Mouse (Mus musculus) limb, embryonic 14.5 days (tissue): ENCODE measurements around the gene Lrrfip2. TPM values are rescaled to one million over a fixed set of nuclear protein-coding genes. Genes with fewer than 3 reads are reported as not detected.

Experiments used
- ATAC-seq: fragments of 200-750 bp; cut with Nextera tagmentation; 2 replicates; pipeline ENCODE4 v1.8.0; 2017; ENCODE audit warnings: low read depth, moderate number of reproducible peaks, moderate TSS enrichment; ENCODE audit not compliant: low FRiP score
- DNase-seq: peaks from one replicate; pipeline ENCODE4 v3.0.0-alpha.2; 2015; ENCODE audit warnings: low spot score
- H3K27ac ChIP-seq: fragments of 300-500 bp; sonication (generic); replicated peaks from 2 replicates; pipeline ENCODE4 v1.5.1; 2014; ENCODE audit warnings: low read depth, mild to moderate bottlenecking, low read length, moderate library complexity, mixed read lengths
- H3K27me3 ChIP-seq: fragments of 300-500 bp; sonication (generic); 2 replicates; pipeline ENCODE4 v1.6.1; 2014; ENCODE audit warnings: low read length, mixed read lengths; ENCODE audit not compliant: control insufficient read depth, insufficient read depth
- H3K36me3 ChIP-seq: fragments of 300-500 bp; sonication (generic); 2 replicates; pipeline ENCODE4 v1.6.1; 2014; ENCODE audit warnings: mild to moderate bottlenecking, low read length, moderate library complexity, mixed read lengths; ENCODE audit not compliant: control insufficient read depth, insufficient read depth
- H3K4me1 ChIP-seq: fragments of 300-500 bp; sonication (generic); 2 replicates; pipeline ENCODE4 v1.6.1; 2014; ENCODE audit warnings: antibody characterized with exemption, low read length, mixed read lengths; ENCODE audit not compliant: control insufficient read depth, insufficient read depth
- H3K4me2 ChIP-seq: fragments of 300-500 bp; sonication (generic); replicated peaks from 2 replicates; pipeline ENCODE4 v1.6.1; 2014; ENCODE audit warnings: low read depth, mild to moderate bottlenecking, low read length, moderate library complexity; ENCODE audit not compliant: severe bottlenecking
- H3K4me3 ChIP-seq: fragments of 300-500 bp; sonication (generic); replicated peaks from 2 replicates; pipeline ENCODE4 v1.5.1; 2014; ENCODE audit warnings: low read length
- H3K9ac ChIP-seq: fragments of 300-500 bp; sonication (generic); 2 replicates; pipeline ENCODE4 v1.6.1; 2014; ENCODE audit warnings: mild to moderate bottlenecking, low read depth, low read length, moderate library complexity; ENCODE audit not compliant: severe bottlenecking
- H3K9me3 ChIP-seq: fragments of 300-500 bp; sonication (generic); 2 replicates; pipeline ENCODE4 v1.6.1; 2016; ENCODE audit warnings: low read length; ENCODE audit not compliant: control insufficient read depth
- POLR2A ChIP-seq: fragments of 200-500 bp; IDR thresholded peaks from 2 replicates; pipeline ENCODE4 v1.8.0; 2012; ENCODE audit warnings: inconsistent platforms, mild to moderate bottlenecking, moderate library complexity, borderline replicate concordance; ENCODE audit not compliant: insufficient read depth, insufficient read length; ENCODE audit errors: extremely low read depth
- WGBS: fragments of 180-500 bp; shearing (Covaris S2); extraction: QIAGEN DNeasy Blood & Tissue Kit; methylation state at CpG from one replicate; pipeline ENCODE4 v1.1.7; 2014; 5-methylcytosine and 5-hydroxymethylcytosine counted together
- polyA plus RNA-seq, 2 experiments: library from polyadenylated mRNA; depleted of rRNA in 1 of 2; stranded (reverse) in 1 of 2; unstranded in 1 of 2; fragments of >200 nt; fragmentation: Nextera tagmentation in 1 of 2; extraction: Ambion mirVana in 1 of 2; gene quantifications; 2 replicates each; pipeline versions ENCODE4 v1.2.1 to v1.2.3; 2012 to 2014

The Lrrfip2 gene
- polyA plus RNA-seq, 2 experiments, result 36.6 to 37.4 TPM

GRCm38 (mm10) chr9:111159562-111159961 lies 42.2 kb downstream of the Lrrfip2 start:
- 88% methylated on average over 1 of the region's 1 CpGs for WGBS
- Histone ChIP-seq H3K27ac (no peak overlapping the region), H3K9me3 (no peaks in the 10 kb centered on the region), H3K4me2 (no peak overlapping the region), H3K4me1 (no peaks in the 10 kb centered on the region), H3K9ac (no peak overlapping the region), H3K36me3 (peaks cover 8% of the 10 kb centered on the region; the same call in 1 of the 2 replicates), H3K27me3 (no peaks in the 10 kb centered on the region), H3K4me3 (no peak overlapping the region)
- no peak for TF ChIP-seq POLR2A
- no peak for ATAC-seq
- no peak for DNase-seq

- TF ChIP-seq POLR2A, result no peak
- no peak for DNase-seq
- Histone ChIP-seq H3K36me3 (peaks cover 8% of the 10 kb centered on the region; the same call in 1 of the 2 replicates), H3K4me2 (no peak overlapping the region), H3K4me3 (no peak overlapping the region), H3K27me3 (no peaks in the 10 kb centered on the region), H3K4me1 (no peaks in the 10 kb centered on the region), H3K9me3 (no peaks in the 10 kb centered on the region), H3K27ac (no peak overlapping the region), H3K9ac (no peak overlapping the region)
- 86% methylated on average over 14 of the region's 14 CpGs for WGBS
- no peak for ATAC-seq
Measured at GRCm38 (mm10) chr9:111161213-111161612, 43.8 kb downstream of the Lrrfip2 start.

- TF ChIP-seq POLR2A, result no peak
- no peak overlapping the region for H3K27ac ChIP-seq
- H3K4me3 ChIP-seq, result no peak overlapping the region
- 74% methylated on average over 4 of the region's 4 CpGs for WGBS
- H3K9ac ChIP-seq, result no peak overlapping the region
- no peaks in the 10 kb centered on the region for H3K4me1 ChIP-seq
- no peaks in the 10 kb centered on the region for H3K9me3 ChIP-seq
- H3K36me3 ChIP-seq, result peaks cover 8% of the 10 kb centered on the region; the same call in 1 of the 2 replicates
- H3K27me3 ChIP-seq, result no peaks in the 10 kb centered on the region
- ATAC-seq, result no peak
- no peak for DNase-seq
- no peak overlapping the region for H3K4me2 ChIP-seq
Measured at GRCm38 (mm10) chr9:111166612-111167011, 49.2 kb downstream of the Lrrfip2 start.

GRCm38 (mm10) chr9:111170430-111170829 lies 53.0 kb downstream of the Lrrfip2 start:
- Histone ChIP-seq H3K9me3 (no peaks in the 10 kb centered on the region), H3K4me3 (no peak overlapping the region), H3K36me3 (no peaks in the 10 kb centered on the region), H3K9ac (no peak overlapping the region), H3K27ac (no peak overlapping the region), H3K27me3 (no peaks in the 10 kb centered on the region), H3K4me2 (no peak overlapping the region), H3K4me1 (no peaks in the 10 kb centered on the region)
- 58% methylated on average over 3 of the region's 3 CpGs for WGBS
- DNase-seq (no peak), ATAC-seq (no peak)
- no peak for TF ChIP-seq POLR2A

GRCm38 (mm10) chr9:111174071-111174470 lies 56.7 kb downstream of the Lrrfip2 start:
- Histone ChIP-seq H3K4me3 (no peak overlapping the region), H3K36me3 (no peaks in the 10 kb centered on the region), H3K27ac (no peak overlapping the region), H3K4me1 (no peaks in the 10 kb centered on the region), H3K9ac (no peak overlapping the region), H3K9me3 (no peaks in the 10 kb centered on the region), H3K27me3 (no peaks in the 10 kb centered on the region), H3K4me2 (no peak overlapping the region)
- TF ChIP-seq POLR2A, result no peak
- DNase-seq, result no peak
- no peak for ATAC-seq
- 65% methylated on average over 5 of the region's 5 CpGs for WGBS

GRCm38 (mm10) chr9:111178971-111179370 lies 61.6 kb downstream of the Lrrfip2 start:
- WGBS, result 78% methylated on average over 5 of the region's 5 CpGs
- no peaks in the 10 kb centered on the region for H3K9me3 ChIP-seq
- no peak for ATAC-seq
- no peak overlapping the region for H3K9ac ChIP-seq
- H3K36me3 ChIP-seq, result no peaks in the 10 kb centered on the region
- DNase-seq, result no peak
- TF ChIP-seq POLR2A, result no peak
- H3K4me2 ChIP-seq, result no peak overlapping the region
- no peak overlapping the region for H3K4me3 ChIP-seq
- H3K4me1 ChIP-seq, result no peaks in the 10 kb centered on the region
- no peaks in the 10 kb centered on the region for H3K27me3 ChIP-seq
- no peak overlapping the region for H3K27ac ChIP-seq
